Mouse (Mus musculus) ES-Bruce4 (cell line): ENCODE data around the gene Akap6. TPM values are rescaled to one million over a fixed set of nuclear protein-coding genes. Genes with fewer than 3 reads are reported as not detected.

ENCODE experiments used
- H3K27ac ChIP-seq: 2 replicates; pipeline ENCODE4 v1.5.1; 2012; ENCODE audit warnings: low read length, inconsistent platforms; ENCODE audit not compliant: insufficient read depth
- H3K27me3 ChIP-seq: 2 replicates; pipeline ENCODE4 v1.6.1; 2012; ENCODE audit warnings: mild to moderate bottlenecking, low read length, inconsistent platforms; ENCODE audit not compliant: control insufficient read depth, poor library complexity, insufficient read depth, severe bottlenecking
- H3K36me3 ChIP-seq: 2 replicates; pipeline ENCODE4 v1.6.1; 2012; ENCODE audit warnings: inconsistent platforms, mild to moderate bottlenecking, low read length, moderate library complexity; ENCODE audit not compliant: control insufficient read depth, poor library complexity, insufficient read depth, severe bottlenecking
- H3K4me1 ChIP-seq: one replicate; pipeline ENCODE4 v1.8.1; 2011; ENCODE audit warnings: low read length; ENCODE audit not compliant: control insufficient read depth, insufficient read depth
- H3K4me3 ChIP-seq: 2 replicates; pipeline ENCODE4 v1.5.1; 2011; ENCODE audit warnings: low read depth, mild to moderate bottlenecking, low read length
- H3K9ac ChIP-seq: 2 replicates; pipeline ENCODE4 v1.6.1; 2012; ENCODE audit warnings: low read depth, mild to moderate bottlenecking, inconsistent platforms; ENCODE audit not compliant: poor library complexity, severe bottlenecking
- H3K9me3 ChIP-seq: replicated peaks from 2 replicates; pipeline ENCODE4 v1.6.1; 2012; ENCODE audit warnings: mild to moderate bottlenecking, low read length, inconsistent platforms; ENCODE audit not compliant: control insufficient read depth, poor library complexity, insufficient read depth, severe bottlenecking
- CTCF ChIP-seq: IDR thresholded peaks from one replicate; pipeline ENCODE4 v1.8.1; 2011; ENCODE audit warnings: low read depth, low read length
- EP300 ChIP-seq: IDR thresholded peaks from 2 replicates; pipeline ENCODE4 v1.6.1; 2011; ENCODE audit warnings: low read depth, low read length; ENCODE audit not compliant: insufficient read depth
- POLR2A ChIP-seq: IDR thresholded peaks from one replicate; pipeline ENCODE4 v1.8.1; 2011; ENCODE audit warnings: low read length; ENCODE audit not compliant: insufficient read depth
- polyA plus RNA-seq: library from polyadenylated mRNA; stranded (reverse); fragments of >200 nt; gene quantifications from 2 replicates; pipeline ENCODE4 v1.2.4, GENCODE M21; 2011; ENCODE audit warnings: low read depth; ENCODE audit not compliant: missing spikeins, insufficient read depth, insufficient read length

Gene Akap6
- polyA plus RNA-seq, 1 experiment, result 0.06 TPM

- no peak overlapping the region for H3K9ac ChIP-seq
- H3K36me3 ChIP-seq, result no peaks in the 10 kb centered on the region
- no peaks in the 10 kb centered on the region for H3K9me3 ChIP-seq
- H3K27ac ChIP-seq, result no peak overlapping the region
- no peaks in the 10 kb centered on the region for H3K4me1 ChIP-seq
- H3K27me3 ChIP-seq, result no peaks in the 10 kb centered on the region
- H3K4me3 ChIP-seq, result no peak overlapping the region
- TF ChIP-seq POLR2A, result no peak
- TF ChIP-seq CTCF, result peak; percentile 31
- no peak for TF ChIP-seq EP300
Observed at GRCm38 (mm10) chr12:52832230-52832629, 133.0 kb downstream of the Akap6 start.

DNA sequence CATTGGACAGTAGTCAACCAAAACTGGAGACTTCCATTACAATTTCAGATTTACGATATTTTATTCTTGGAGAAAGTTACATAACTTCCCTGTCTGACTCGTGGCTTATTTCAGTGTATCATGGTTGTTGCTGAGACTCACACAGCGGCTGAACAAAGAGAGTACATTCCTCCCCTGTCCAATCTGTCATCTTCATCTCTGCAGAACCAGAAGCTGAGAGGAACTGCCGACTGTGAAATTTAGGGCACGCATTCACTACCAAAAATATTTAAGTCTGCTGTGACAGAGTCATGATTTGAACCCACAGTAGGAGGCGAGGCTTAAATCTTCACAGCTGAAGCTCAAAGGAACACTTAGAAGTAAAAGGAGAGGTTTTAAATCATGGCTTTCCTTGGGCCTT is 134.0 kb downstream of the Akap6 start:
- no peaks in the 10 kb centered on the region for H3K4me1 ChIP-seq
- H3K9me3 ChIP-seq, result no peaks in the 10 kb centered on the region
- no peaks in the 10 kb centered on the region for H3K36me3 ChIP-seq
- H3K9ac ChIP-seq, result no peak overlapping the region
- no peak overlapping the region for H3K4me3 ChIP-seq
- no peaks in the 10 kb centered on the region for H3K27me3 ChIP-seq
- TF ChIP-seq EP300 (no peak), POLR2A (no peak), CTCF (no peak)
- no peak overlapping the region for H3K27ac ChIP-seq

GRCm38 (mm10) chr12:52834074-52834473 is 134.9 kb downstream of the Akap6 start:
- H3K27me3 ChIP-seq, result no peaks in the 10 kb centered on the region
- no peak overlapping the region for H3K27ac ChIP-seq
- no peak overlapping the region for H3K9ac ChIP-seq
- no peak overlapping the region for H3K4me3 ChIP-seq
- no peaks in the 10 kb centered on the region for H3K9me3 ChIP-seq
- H3K36me3 ChIP-seq, result no peaks in the 10 kb centered on the region
- no peak for TF ChIP-seq POLR2A
- no peaks in the 10 kb centered on the region for H3K4me1 ChIP-seq

DNA sequence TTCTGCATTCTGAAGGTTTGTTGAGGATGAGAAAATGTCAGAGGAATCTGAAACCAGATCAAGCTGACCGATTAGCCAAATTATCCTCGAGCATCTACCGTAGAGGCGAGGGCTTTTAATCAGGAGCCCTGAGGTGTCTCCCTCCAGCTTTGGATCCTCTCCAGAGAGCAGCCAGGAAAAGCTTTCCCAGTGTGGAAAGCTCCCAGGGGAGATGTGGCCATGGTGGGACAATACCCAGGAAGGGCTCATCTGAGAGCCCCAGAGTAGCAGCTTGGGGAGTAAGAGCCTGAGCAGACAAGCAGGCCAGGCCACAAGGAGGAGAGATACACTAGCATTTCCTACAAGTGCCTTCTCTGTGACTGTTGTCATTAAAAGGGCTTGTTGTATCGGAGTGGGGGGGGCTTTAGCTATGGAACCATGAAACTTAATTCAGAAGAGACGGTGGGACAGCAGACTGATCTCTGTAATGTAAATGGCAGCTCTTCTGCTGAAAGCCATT is 135.6 kb downstream of the Akap6 start:
- Histone ChIP-seq H3K9me3 (no peaks in the 10 kb centered on the region), H3K4me1 (no peaks in the 10 kb centered on the region), H3K4me3 (no peak overlapping the region), H3K9ac (no peak overlapping the region), H3K27ac (no peak overlapping the region), H3K27me3 (no peaks in the 10 kb centered on the region), H3K36me3 (no peaks in the 10 kb centered on the region)
- TF ChIP-seq POLR2A (no peak), EP300 (no peak), CTCF (no peak)

- no peak overlapping the region for H3K4me3 ChIP-seq
- no peaks in the 10 kb centered on the region for H3K27me3 ChIP-seq
- H3K9ac ChIP-seq, result no peak overlapping the region
- TF ChIP-seq CTCF (no peak), EP300 (no peak), POLR2A (no peak)
- no peaks in the 10 kb centered on the region for H3K9me3 ChIP-seq
- H3K4me1 ChIP-seq, result no peaks in the 10 kb centered on the region
- no peaks in the 10 kb centered on the region for H3K36me3 ChIP-seq
- H3K27ac ChIP-seq, result no peak overlapping the region
Observed at GRCm38 (mm10) chr12:52835291-52835742, 136.1 kb downstream of the Akap6 start.

DNA sequence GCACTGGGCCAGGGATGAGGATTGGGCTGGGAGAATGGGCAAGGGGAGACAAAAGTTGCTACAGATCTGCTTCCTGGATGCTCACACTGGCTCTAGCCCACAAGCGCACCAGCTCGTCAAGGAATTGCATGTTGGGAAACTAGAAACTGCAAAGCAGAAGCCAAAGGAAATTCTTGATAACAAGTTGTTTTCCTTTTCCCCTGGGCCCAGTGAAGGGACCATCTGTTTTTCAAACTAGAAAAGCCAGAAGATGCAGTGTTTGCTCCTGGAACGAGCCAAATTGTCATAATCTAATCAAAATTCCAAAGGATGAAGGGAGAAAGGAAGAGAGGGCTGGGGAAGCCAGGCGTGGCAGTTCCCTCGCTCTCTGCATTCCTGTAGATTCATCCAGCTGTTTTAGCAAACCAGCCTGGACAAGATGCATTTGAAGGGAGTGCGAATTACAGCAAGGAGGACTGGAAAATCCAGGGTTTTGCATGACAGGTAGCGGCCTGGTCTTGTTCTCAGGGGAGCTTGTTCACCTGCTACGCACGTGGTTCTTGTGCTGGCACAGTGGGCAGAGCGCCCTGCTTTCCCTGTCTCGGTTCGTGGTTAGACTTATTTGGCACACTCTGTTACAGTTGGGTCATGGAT is 136.8 kb downstream of the Akap6 start:
- H3K9me3 ChIP-seq, result no peaks in the 10 kb centered on the region
- no peaks in the 10 kb centered on the region for H3K36me3 ChIP-seq
- H3K9ac ChIP-seq, result no peak overlapping the region
- no peak overlapping the region for H3K27ac ChIP-seq
- H3K27me3 ChIP-seq, result no peaks in the 10 kb centered on the region
- H3K4me1 ChIP-seq, result no peaks in the 10 kb centered on the region
- TF ChIP-seq CTCF (no peak), POLR2A (no peak), EP300 (no peak)
- H3K4me3 ChIP-seq, result no peak overlapping the region
